Mouse (Mus musculus): ENCODE results near the gene Bicral. TPM values are rescaled to one million over a fixed set of nuclear protein-coding genes. Genes with fewer than 3 reads are reported as not detected.

Gene Bicral
- total RNA-seq, 4 experiments from 2014 or later = 22.1 to 32.4 (median 26.6) TPM

DNA sequence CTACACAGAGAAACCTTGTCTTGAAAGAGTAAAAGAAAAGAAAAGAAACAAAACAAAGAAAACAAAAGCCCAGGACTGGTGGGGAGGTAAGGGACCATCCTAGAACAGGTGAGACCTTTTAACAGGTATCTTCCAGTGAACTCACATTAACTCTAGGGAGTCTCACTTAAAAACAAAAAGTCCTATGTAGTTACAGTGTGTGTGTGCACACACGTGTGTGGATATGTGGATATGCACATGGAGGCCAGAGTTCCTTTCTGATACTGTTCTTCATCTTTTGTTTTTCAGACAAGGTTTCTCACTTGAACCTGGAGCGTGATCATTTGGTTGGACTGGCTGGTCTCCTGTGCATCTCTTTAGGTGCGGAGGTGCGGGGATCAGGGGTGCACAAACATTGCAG is 107.7 kb downstream of the Bicral start:
- DNase-seq = no peak

DNA sequence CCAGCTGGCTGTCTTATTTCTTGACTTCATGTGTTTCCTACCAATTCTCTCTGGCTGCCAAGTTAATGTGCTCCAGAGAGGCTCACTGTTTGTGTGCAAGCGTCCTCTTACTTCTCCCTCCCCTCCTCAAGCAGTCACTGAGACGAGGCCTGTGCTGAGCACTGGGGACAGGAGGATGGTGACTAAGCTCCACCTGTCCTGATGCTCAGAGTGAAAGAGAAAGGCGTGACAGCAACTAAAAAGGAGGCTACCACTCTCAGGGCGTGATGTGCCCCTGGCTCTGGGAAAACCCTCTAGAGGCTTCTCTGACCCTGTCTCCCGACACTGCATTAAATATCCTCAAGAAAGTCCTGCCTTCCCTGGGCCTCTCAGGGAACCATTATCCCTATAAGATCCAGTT is 109.0 kb downstream of the Bicral start:
- no peak for DNase-seq

Other genes with a start within 250 kb of the Bicral start
- 10 to 100 TPM in 2 of 4 experiments, 1 to 10 TPM in 2; 8.7 to 11.2 (median 9.9) TPM for gene Ptk7, start 229.0 kb downstream of the Bicral start, total RNA-seq (2022)
- 10 to 100 TPM; 42.3 to 59.8 (median 53.2) TPM for gene Klc4, start 212.5 kb downstream of the Bicral start, total RNA-seq (2022)
- gene Mrpl2, start 212.3 kb downstream of the Bicral start, total RNA-seq (2022) = 100 to 1,000 TPM in 2 of 4 experiments, 10 to 100 TPM in 2; 91.8 to 122 (median 104) TPM
- gene Cul7, start 208.1 kb downstream of the Bicral start, total RNA-seq (2022) = 10 to 100 TPM; 42.0 to 53.5 (median 47.2) TPM
- gene Rrp36, start 184.1 kb downstream of the Bicral start, total RNA-seq (2022) = 10 to 100 TPM; 24.9 to 31.8 (median 30.6) TPM
- gene Mea1, start 179.7 kb downstream of the Bicral start, total RNA-seq (2022) = 100 to 1,000 TPM in 1 of 4 experiments, 10 to 100 TPM in 3; 91.9 to 104 (median 95.0) TPM
- 10 to 100 TPM; 59.1 to 74.3 (median 65.2) TPM for gene Klhdc3, start 177.6 kb downstream of the Bicral start, total RNA-seq (2022)
- gene Ppp2r5d, start 153.4 kb downstream of the Bicral start, total RNA-seq (2022) = 10 to 100 TPM; 41.0 to 47.5 (median 42.6) TPM
- 10 to 100 TPM; 56.2 to 74.2 (median 61.8) TPM for gene Pex6, start 147.0 kb downstream of the Bicral start, total RNA-seq (2022)
- 1 to 10 TPM; 1.2 to 1.8 (median 1.6) TPM for gene Gnmt, start 129.3 kb downstream of the Bicral start, total RNA-seq (2022)
- gene Cnpy3, start 106.3 kb downstream of the Bicral start, total RNA-seq (2022) = 10 to 100 TPM; 66.6 to 74.1 (median 70.7) TPM
- gene Ptcra, start 94.8 kb downstream of the Bicral start, total RNA-seq (2022) = not detected
- 10 to 100 TPM; 53.9 to 87.1 (median 61.4) TPM for gene 2310039H08Rik, start 85.8 kb downstream of the Bicral start, total RNA-seq (2022)
- gene Rpl7l1, start 75.8 kb downstream of the Bicral start, total RNA-seq (2022) = 10 to 100 TPM; 78.9 to 89.9 (median 83.8) TPM
- 10 to 100 TPM; 22.8 to 28.3 (median 26.7) TPM for gene Tbcc, start 32.2 kb upstream of the Bicral start, total RNA-seq (2022)
- gene Prph2, start 52.0 kb upstream of the Bicral start, total RNA-seq (2022) = not detected
- 100 to 1,000 TPM in 1 of 4 experiments, 10 to 100 TPM in 3; 80.2 to 105 (median 91.0) TPM for gene Ubr2, start 152.1 kb upstream of the Bicral start, total RNA-seq (2022)

All from adrenal gland, adult 8-10 months (tissue).